Mouse (Mus musculus) lung, adult 2 months (tissue): ENCODE measurements around the gene Fhad1.
A peak's percentile ranks its signal among the peaks of the same experiment; 100 is the strongest.

Source experiments
- CTCF ChIP-seq: fragments of 200-500 bp; IDR thresholded peaks from 2 replicates; pipeline ENCODE4 v1.5.1; 2011; ENCODE audit warnings: mild to moderate bottlenecking, low read length, control low read depth; ENCODE audit not compliant: insufficient read depth
- POLR2A ChIP-seq: fragments of 200-500 bp; IDR thresholded peaks from 2 replicates; pipeline ENCODE4 v1.6.1; 2011; ENCODE audit warnings: low read depth, mild to moderate bottlenecking, control low read depth, low read length, borderline replicate concordance; ENCODE audit errors: extremely low read depth

DNA sequence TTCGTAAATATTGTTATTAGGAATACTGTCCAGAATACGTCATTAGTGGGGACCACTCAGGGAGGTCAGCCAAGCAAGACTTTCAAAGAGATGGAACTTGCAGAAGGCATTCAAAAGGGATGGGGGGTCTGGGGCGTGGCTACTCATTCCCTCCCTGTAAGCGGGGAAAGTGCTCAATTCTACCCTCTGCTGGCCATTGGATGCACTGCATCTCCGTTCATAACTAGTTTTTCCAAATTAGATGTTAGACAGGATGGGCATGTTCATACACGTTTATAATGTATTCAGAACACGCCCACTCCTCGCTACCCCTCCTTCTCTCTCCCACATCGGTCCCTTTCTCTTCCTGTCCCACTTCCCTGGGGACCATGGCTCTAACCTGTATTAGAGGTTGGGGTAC, 56.7 kb downstream of the Fhad1 start:
- TF ChIP-seq CTCF (peak; percentile 81), POLR2A (no peak)
